Mouse (Mus musculus): ENCODE data around the gene Ncor2.

DNA sequence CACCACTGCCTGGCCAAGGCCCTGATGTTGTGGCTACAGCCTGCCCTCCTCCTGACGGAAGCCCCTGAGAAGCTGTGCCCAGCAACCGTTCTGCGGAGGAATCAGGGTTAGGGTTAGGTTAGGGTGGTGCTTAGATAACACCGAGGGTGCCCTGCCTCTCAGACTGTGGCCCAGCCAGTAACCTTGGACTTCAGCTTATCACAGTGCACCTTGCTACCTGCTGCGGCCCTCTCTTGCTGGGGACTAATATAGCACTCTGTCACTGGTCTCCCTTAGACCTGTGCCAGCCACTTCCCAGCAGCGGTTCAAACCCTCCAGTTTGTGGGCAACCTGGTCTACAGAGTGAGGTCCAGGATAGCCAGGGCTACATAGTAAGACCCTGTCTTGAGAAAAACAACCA, 20.1 kb upstream of the Ncor2 start:
- TF ChIP-seq POLR2A (IDR thresholded peaks at IDR 0.05; ENCODE audit: low read depth, low read length), result no peak
- no peak for TF ChIP-seq CTCF (IDR thresholded peaks at IDR 0.05; ENCODE audit: extremely low read depth, insufficient read length, insufficient replicate concordance, low read depth, low read length)
